18 mouse cellular contexts compared by ENCODE assay signal in the genomic region with DNA sequence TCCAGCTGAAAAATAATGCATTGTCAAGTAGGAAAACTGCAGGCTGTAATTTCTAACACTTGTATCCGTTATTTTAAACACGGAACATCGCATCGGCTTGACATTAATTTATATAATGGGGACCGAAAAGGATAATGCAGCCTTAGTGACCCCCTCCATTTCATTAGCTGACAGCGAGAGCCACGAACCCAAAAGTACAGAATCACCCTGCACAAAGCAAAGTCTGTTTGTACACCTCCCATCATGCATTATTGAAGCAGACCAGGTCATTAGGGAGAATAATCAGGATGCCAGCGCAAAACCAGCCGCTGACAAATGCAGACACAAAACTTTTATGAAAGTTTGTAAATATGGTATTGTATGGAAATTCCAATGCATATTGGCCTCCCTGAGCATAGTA.
"Had no signal": no experiment of that assay in that cellular context is flagged by ENCODE, and none has a peak within 500 bp of the region (broad histone marks: within the 10 kb centered on the region; RNA-seq: fewer than 3 reads in every experiment).

No protein-coding gene starts in this region.

- DNase-seq: liver, postnatal 0 days; lung, adult 2 months; lung, postnatal 14 days; lung, postnatal 36 days; right cerebral cortex, postnatal 14 days; thymus, adult 2 months; thymus, postnatal 25 days; thymus, postnatal 4 days had no signal

- H3K36me3 ChIP-seq: liver, embryonic 15.5 days; lung, embryonic 15.5 days; midbrain, embryonic 12.5 days; midbrain, embryonic 15.5 days; neural tube, embryonic 12.5 days; stomach, embryonic 15.5 days had no signal

- H3K27ac ChIP-seq: liver, embryonic 15.5 days; lung, embryonic 15.5 days; macrophage; midbrain, embryonic 12.5 days; midbrain, embryonic 15.5 days; neural tube, embryonic 12.5 days; stomach, embryonic 15.5 days; stomach, postnatal 0 days had no signal

- H3K9me3 ChIP-seq: liver, embryonic 15.5 days; lung, embryonic 15.5 days; midbrain, embryonic 12.5 days; midbrain, embryonic 15.5 days; neural tube, embryonic 12.5 days; stomach, embryonic 15.5 days had no signal

- H3K4me2 ChIP-seq: liver, embryonic 15.5 days; lung, embryonic 15.5 days; midbrain, embryonic 12.5 days; midbrain, embryonic 15.5 days; neural tube, embryonic 12.5 days; stomach, embryonic 15.5 days had no signal

- H3K9ac ChIP-seq: liver, embryonic 15.5 days; liver, postnatal 0 days; lung, embryonic 15.5 days; midbrain, embryonic 12.5 days; midbrain, embryonic 15.5 days; neural tube, embryonic 12.5 days; stomach, embryonic 15.5 days had no signal

- H3K27me3 ChIP-seq: liver, embryonic 15.5 days; lung, embryonic 15.5 days; megakaryocyte, embryonic 14.5 days; midbrain, embryonic 12.5 days; midbrain, embryonic 15.5 days; neural tube, embryonic 12.5 days; stomach, embryonic 15.5 days had no signal

- H3K4me1 ChIP-seq: liver, embryonic 15.5 days; lung, embryonic 15.5 days; megakaryocyte, embryonic 14.5 days; midbrain, embryonic 12.5 days; midbrain, embryonic 15.5 days; neural tube, embryonic 12.5 days; stomach, embryonic 15.5 days had no signal

- H3K4me3 ChIP-seq: liver, embryonic 15.5 days; lung, embryonic 15.5 days; megakaryocyte, embryonic 14.5 days; midbrain, embryonic 12.5 days; midbrain, embryonic 15.5 days; neural tube, embryonic 12.5 days; stomach, embryonic 15.5 days had no signal

- ATAC-seq: liver, postnatal 0 days; lung, postnatal 0 days; midbrain, embryonic 15.5 days had no signal
